In the genomic region with DNA sequence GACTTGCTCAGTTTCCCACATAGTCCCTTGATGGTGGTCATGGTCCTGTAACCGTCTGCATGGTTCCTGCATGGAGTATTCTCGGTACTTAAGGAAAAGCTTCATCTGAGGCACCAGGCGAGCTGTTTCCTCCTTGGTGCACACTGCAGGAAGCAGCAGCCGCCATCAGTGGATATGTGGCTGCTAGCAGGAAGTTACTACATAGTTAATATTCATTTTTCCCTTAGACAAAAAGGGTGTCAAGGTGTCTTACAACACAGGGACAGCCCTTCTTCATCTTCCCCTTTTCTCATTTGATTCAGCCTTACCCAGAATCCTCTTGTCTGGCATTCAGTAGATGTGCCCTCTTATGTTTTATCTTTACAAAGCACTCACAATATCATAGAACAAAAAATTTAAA, we compare ENCODE assay signal across 15 mouse cellular contexts.
"Had no signal": no experiment of that assay in that cellular context is flagged by ENCODE, and none has a peak within 500 bp of the region (broad histone marks: within the 10 kb centered on the region; RNA-seq: fewer than 3 reads in every experiment).

No protein-coding gene starts in this region.

- DNase-seq: gastrocnemius, postnatal 14 days; gastrocnemius, postnatal 36 days; heart, adult 18-20 months; heart, postnatal 10 days; heart, postnatal 4 days; kidney, adult 18-20 months; kidney, adult 8-10 months; kidney, postnatal 10 days; kidney, postnatal 25 days; kidney, postnatal 4 days; liver had no signal

- ATAC-seq: hindbrain, embryonic 16.5 days; inflammation-experienced regulatory T-cells, adult 6 months; intestine, embryonic 15.5 days; intestine, postnatal 0 days had no signal
